Mouse (Mus musculus) adrenal gland, adult 18-20 months (tissue): ENCODE measurements at regions not wholly inside any gene's neighbourhood (a gene's known extent, or its start where the extent isn't known, plus 50 kb on each side); places are given as distances from the start of the nearest gene placed in this dataset.
"Not testable (repeated sequence)": the region's sequence is repeated elsewhere in the genome, so short reads cannot be mapped to it uniquely, and the experiment has no call there.

Experiments
- DNase-seq, 2 experiments: peaks; one replicate each; pipeline ENCODE4 v3.0.0; 2021 to 2022; ENCODE audit warnings: low spot score in 2 of 2

GRCm38 (mm10) chr14:9492228-9492627, 826.2 kb upstream of the 4930452B06Rik start:
- no peak for DNase-seq

DNA sequence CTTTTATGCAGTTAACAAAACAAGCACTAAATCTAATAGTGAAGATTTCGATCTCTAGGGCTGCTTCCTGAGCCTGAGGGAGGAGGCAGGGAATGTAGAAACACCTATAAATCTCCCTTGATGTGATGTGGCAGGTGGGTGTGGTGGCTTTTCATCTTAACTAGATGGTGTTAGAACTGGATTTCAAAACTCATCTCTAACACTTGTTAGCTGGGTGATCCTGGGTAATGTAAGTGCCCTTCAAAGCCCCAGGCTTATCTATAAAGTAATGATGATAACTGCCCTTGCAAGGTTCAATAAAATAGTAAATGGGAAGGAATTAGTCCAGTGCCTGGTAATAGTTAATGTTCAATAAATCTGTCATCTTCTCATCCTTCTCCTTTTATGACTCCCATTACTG, 822.5 kb upstream of the 4930452B06Rik start:
- no peak for DNase-seq

GRCm38 (mm10) chr14:9478981-9479380, 812.9 kb upstream of the 4930452B06Rik start:
- DNase-seq = no peak

- no peak for DNase-seq
Measured at GRCm38 (mm10) chr14:9475169-9475568, 809.1 kb upstream of the 4930452B06Rik start.

DNA sequence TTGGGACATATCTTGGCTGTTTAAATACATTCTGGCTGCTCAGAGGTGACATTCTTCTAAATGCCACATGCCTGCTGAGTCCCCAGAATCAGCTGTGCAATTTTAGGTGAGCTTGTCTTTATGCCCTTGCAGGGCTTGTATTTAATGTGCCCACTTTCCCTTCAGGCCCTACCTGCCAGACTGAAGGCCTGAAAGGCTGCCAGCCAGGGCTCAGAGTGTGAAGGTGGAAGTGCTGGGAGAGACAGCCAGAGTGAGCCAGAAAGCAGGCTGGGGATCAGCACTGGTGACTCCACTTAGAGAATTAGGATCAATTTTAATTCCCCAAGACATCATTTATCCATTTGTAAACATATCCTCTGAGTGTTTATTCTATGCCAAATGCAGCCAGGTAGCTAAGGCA, 803.6 kb upstream of the 4930452B06Rik start:
- DNase-seq = no peak

GRCm38 (mm10) chr14:9468654-9469053, 802.6 kb upstream of the 4930452B06Rik start:
- DNase-seq = no peak

GRCm38 (mm10) chr14:9467690-9468458, 801.8 kb upstream of the 4930452B06Rik start:
- DNase-seq = no peak

DNA sequence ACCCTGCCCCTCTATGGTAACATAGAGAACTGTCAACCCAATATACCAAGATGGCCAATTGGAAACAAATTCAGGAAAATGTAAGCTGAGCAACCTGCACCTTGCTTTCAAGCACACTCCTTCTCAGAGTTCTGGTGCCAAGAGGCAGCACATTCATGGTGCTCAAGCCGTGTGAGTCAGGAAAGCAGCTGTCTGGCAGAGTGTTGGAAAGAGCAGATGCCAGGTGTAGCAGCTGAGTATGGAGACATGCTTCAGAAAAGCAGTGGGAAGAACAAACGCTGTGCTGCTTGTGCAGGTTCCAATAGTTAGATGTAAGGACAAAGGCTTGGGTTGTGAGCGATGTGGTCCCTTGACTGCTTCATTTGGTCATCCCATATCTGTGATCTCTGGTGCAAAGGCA, 794.0 kb upstream of the 4930452B06Rik start:
- no peak for DNase-seq

GRCm38 (mm10) chr14:9458856-9459255, 792.8 kb upstream of the 4930452B06Rik start:
- DNase-seq = no peak

DNA sequence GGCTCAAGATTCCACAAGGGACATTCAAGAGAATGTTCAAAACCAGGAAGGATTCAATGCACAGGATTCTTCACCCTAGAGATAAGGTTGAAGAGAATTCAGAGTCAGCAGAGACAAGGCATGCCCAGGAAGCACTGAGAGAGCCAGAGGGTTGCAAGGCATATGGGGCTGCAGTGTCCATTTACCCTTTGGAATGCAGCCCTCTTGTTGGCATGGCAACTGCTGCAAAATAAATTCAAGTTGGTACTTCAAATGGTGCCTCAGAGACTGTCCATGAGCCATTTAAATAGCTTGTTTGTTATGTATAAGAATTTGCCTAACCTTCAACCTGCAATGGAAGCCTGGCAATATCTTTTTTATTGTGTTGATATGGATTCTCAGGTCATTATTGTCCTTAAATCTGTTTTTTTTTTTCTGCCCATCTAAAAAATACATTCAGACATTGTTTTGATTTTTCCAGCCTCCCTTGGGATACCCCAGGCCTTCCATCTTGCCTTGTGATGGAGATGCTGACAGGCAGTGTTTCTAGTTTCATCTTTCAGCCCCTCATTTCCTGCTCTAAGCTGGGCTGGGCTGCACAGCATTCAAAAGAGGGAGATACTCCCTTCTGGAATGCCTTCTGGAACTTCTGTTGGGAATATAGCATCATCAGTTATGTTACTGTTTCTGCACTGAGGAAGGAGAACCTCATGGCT, 791.9 kb upstream of the 4930452B06Rik start:
- DNase-seq = no peak

- no peak for DNase-seq
Measured at GRCm38 (mm10) chr14:9455986-9456385, 789.9 kb upstream of the 4930452B06Rik start.

DNA sequence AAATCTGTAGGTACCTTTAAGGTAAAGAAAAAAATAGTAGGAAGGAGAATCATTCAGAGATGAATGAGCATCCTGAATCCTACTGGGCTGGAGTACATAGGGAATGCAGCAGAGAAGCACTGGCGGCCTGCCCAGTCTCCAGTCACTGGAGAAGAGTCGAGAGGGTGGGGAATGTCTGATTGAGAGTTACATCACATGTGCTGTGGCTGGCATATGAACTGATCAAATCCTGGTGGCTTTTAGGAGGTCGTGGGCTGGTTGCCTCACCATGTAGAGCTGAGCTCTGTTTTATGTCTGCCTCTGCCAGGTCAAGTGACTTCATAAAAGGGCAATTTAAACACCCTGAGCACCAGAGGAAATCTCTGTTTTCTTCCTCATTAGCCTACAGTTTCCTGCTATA, 783.9 kb upstream of the 4930452B06Rik start:
- peak; percentile 25 to 41 for DNase-seq

DNA sequence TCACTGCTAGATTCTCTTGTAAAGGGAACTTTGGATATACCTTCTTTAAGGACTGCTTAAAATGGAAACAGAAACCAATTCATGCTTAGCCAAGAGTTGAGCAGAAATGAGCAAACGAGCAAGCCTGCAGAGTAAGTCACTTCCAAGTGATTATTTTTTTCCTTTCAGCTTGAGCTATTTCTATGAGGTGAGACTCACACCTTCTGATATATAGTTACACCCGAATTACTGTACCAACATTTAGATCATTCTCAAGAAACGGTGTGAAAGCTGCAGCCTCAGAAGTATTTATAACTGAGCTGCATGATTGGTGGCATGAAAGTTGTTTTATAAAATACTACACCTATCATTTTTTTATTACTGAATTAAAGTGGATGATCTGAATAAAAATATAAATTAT, 771.9 kb upstream of the 4930452B06Rik start:
- DNase-seq = no peak

GRCm38 (mm10) chr14:9435136-9435535, 769.1 kb upstream of the 4930452B06Rik start:
- DNase-seq = no peak

- DNase-seq = no peak
Measured at GRCm38 (mm10) chr14:9433081-9433590, 767.1 kb upstream of the 4930452B06Rik start.

DNA sequence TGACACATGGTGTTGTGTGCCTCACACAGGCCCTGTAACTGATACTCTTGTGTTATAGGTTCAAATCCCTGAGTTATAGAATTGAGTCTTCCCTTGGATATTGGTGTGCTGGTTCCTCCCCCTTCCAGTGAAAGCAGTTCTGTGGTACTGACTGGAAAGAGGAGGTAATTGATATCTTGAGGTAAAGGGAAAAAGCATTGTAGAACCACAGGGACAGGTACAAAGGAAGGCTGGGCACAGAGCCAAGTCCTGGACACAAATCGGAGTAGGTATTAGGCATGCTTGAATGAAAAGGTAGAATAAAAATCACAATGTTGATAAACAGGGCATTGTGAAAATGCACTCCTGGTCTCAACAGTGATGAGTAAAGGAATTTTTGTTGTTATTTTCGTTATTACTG, 765.8 kb upstream of the 4930452B06Rik start:
- DNase-seq = no peak

DNA sequence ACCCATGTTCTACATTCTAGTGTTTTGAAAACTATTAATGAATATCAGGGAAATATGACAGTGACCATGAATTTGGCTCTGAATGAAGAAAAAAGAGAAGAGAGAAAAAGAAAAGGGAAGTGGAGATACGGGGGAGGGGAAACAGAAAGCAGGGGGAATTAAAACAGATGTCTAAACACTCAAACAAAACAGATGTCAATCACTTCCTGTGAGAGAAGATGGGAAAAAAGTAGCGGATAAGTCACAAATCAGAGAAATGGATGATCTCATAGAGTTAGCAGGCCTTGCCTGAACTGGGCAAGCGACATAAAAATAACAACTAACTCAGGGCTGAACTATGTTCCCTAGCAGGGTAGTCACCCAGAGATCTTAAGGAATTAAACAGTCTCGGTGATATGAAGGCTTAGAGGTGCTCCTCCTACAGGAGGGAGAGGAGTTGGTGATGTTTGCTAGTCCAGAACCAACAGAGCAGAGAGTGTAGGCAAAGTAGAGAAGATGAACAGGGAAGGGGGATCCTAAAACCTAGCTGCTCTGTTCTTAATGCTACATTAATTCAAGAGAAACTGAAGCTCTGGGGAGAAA, 745.9 kb upstream of the 4930452B06Rik start:
- DNase-seq = no peak

- DNase-seq = no peak
Measured at GRCm38 (mm10) chr14:9403688-9404087, 737.6 kb upstream of the 4930452B06Rik start.

GRCm38 (mm10) chr14:9400861-9401260, 734.8 kb upstream of the 4930452B06Rik start:
- DNase-seq = no peak

DNA sequence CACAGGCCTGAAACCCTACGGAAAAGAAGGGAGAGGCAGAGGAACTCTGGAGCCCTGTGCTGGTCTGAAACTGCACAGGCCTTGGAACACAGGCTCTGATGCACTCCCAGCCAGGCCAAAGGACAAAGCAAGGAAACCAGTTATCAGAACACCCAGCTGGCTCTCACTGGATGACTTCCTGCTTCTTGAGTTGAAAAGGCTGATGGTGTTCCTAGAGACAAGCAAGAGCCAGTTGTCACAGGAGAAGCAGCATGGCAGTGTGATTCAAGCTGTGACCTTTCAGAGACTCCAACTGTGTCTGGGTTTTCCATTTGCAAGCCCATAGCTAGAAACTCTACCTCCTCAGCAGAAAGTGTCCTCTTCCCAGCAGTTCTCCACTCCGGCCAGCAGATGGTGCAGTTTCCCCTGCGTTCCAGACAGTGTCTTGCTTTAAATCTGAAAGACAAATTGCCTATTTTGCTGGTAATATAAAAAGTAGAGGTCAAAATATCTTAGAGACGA, 727.3 kb upstream of the 4930452B06Rik start:
- peak; percentile 75 to 79 for DNase-seq

- DNase-seq = not testable (repeated sequence)
Measured at GRCm38 (mm10) chr14:9389878-9390536, 724.0 kb upstream of the 4930452B06Rik start.
